Mouse (Mus musculus) CH12.LX (cell line): ENCODE data around the gene Chst11. TPM values are rescaled to one million over a fixed set of nuclear protein-coding genes. Genes with fewer than 3 reads are reported as not detected.

Experiments used
- DNase-seq: peaks from one replicate; pipeline ENCODE4 v3.0.0-alpha.2; 2013; ENCODE audit errors: extremely low read depth
- H3K27ac ChIP-seq: 2 replicates; pipeline ENCODE4 v1.5.1; 2012; ENCODE audit warnings: low read depth, mild to moderate bottlenecking, control low read depth, moderate library complexity; ENCODE audit not compliant: insufficient read depth
- H3K27me3 ChIP-seq: replicated peaks from 2 replicates; pipeline ENCODE3; 2012; ENCODE audit warnings: inconsistent platforms
- H3K36me3 ChIP-seq, 2 experiments: replicated peaks in 1 of 2; 2 replicates each; pipeline versions ENCODE3 to v1.6.1; 2012; ENCODE audit warnings: inconsistent platforms in 1 of 2, low read length in 1 of 2, mild to moderate bottlenecking in 1 of 2, mixed read lengths in 1 of 2, moderate library complexity in 1 of 2; ENCODE audit not compliant: control insufficient read depth in 1 of 2, insufficient read depth in 1 of 2
- H3K4me1 ChIP-seq, 2 experiments: 2 replicates each; pipeline ENCODE4 v1.6.1; 2012; ENCODE audit warnings: inconsistent platforms in 1 of 2, moderate library complexity in 1 of 2; ENCODE audit not compliant: insufficient read depth in 2 of 2, control insufficient read depth in 1 of 2
- H3K4me2 ChIP-seq: 2 replicates; pipeline ENCODE4 v1.6.1; 2012; ENCODE audit warnings: low read depth, mild to moderate bottlenecking, control low read depth; ENCODE audit not compliant: poor library complexity, insufficient read depth, severe bottlenecking
- H3K4me3 ChIP-seq, 3 experiments: fragments of 150-350 bp in 1 of 3; sonication (generic) in 1 of 3; replicated peaks in 1 of 3; 2 replicates each; pipeline versions ENCODE3 to v1.5.1; 2011 to 2012; ENCODE audit warnings: low read depth in 2 of 3, low read length in 2 of 3, mild to moderate bottlenecking in 2 of 3, moderate library complexity in 2 of 3, control low read depth in 1 of 3, improper control_type of control experiment in 1 of 3, inconsistent platforms in 1 of 3, mixed read lengths in 1 of 3; ENCODE audit not compliant: poor library complexity in 1 of 3
- H3K79me2 ChIP-seq: replicated peaks from 2 replicates; pipeline ENCODE4 v1.6.1; 2012; ENCODE audit warnings: mild to moderate bottlenecking, moderate library complexity; ENCODE audit not compliant: control insufficient read depth, poor library complexity, insufficient read depth, severe bottlenecking; ENCODE audit errors: extremely low read depth
- H3K9ac ChIP-seq: 2 replicates; pipeline ENCODE4 v1.6.1; 2012; ENCODE audit warnings: low read depth, mild to moderate bottlenecking, control low read depth, moderate library complexity; ENCODE audit not compliant: insufficient read depth
- H3K9me3 ChIP-seq: replicated peaks from 2 replicates; pipeline ENCODE3; 2012; ENCODE audit warnings: low read length, inconsistent platforms, mixed read lengths
- BHLHE40 ChIP-seq: IDR thresholded peaks from 2 replicates; pipeline ENCODE4 v1.6.1; 2011; ENCODE audit warnings: mild to moderate bottlenecking, low read depth, low read length, improper control_type of control experiment
- CHD1 ChIP-seq: IDR thresholded peaks from 2 replicates; pipeline ENCODE4 v1.6.1; 2012; ENCODE audit warnings: low read depth, low read length, improper control_type of control experiment, inconsistent platforms
- CHD2 ChIP-seq: IDR thresholded peaks from 2 replicates; pipeline ENCODE4 v1.6.1; 2011; ENCODE audit warnings: low read length, improper control_type of control experiment
- CTCF ChIP-seq, 2 experiments: IDR thresholded peaks in 1 of 2; conservative IDR thresholded peaks in 1 of 2; 2 replicates each; pipeline ENCODE4 v1.5.1; 2011 to 2012; ENCODE audit warnings: low read depth in 2 of 2, low read length in 2 of 2, improper control_type of control experiment in 1 of 2, inconsistent platforms in 1 of 2, mild to moderate bottlenecking in 1 of 2, moderate library complexity in 1 of 2
- E2F4 ChIP-seq: IDR thresholded peaks from 2 replicates; pipeline ENCODE4 v1.6.1; 2011; ENCODE audit warnings: low read depth, low read length, improper control_type of control experiment; ENCODE audit not compliant: insufficient replicate concordance
- ELF1 ChIP-seq: IDR thresholded peaks from 2 replicates; pipeline ENCODE4 v1.6.1; 2014; ENCODE audit warnings: low read depth, mild to moderate bottlenecking, inconsistent platforms, low read length, improper control_type of control experiment
- EP300 ChIP-seq: IDR thresholded peaks from 2 replicates; pipeline ENCODE4 v1.6.1; 2011; ENCODE audit warnings: low read length, improper control_type of control experiment
- ETS1 ChIP-seq: conservative IDR thresholded peaks from 2 replicates; pipeline ENCODE4 v1.6.1; 2012; ENCODE audit warnings: low read depth, mild to moderate bottlenecking, inconsistent platforms, low read length, improper control_type of control experiment, moderate library complexity
- GABPA ChIP-seq: IDR thresholded peaks from 2 replicates; pipeline ENCODE4 v1.6.1; 2012; ENCODE audit warnings: low read depth, low read length, improper control_type of control experiment, inconsistent platforms; ENCODE audit not compliant: insufficient replicate concordance
- HCFC1 ChIP-seq: IDR thresholded peaks from 2 replicates; pipeline ENCODE4 v1.6.1; 2012; ENCODE audit warnings: low read depth, mild to moderate bottlenecking, inconsistent platforms, low read length, improper control_type of control experiment
- IRF4 ChIP-seq: IDR thresholded peaks from 2 replicates; pipeline ENCODE4 v1.6.1; 2014; ENCODE audit warnings: low read depth, mild to moderate bottlenecking, inconsistent platforms, low read length, improper control_type of control experiment
- JUN ChIP-seq: IDR thresholded peaks from 2 replicates; pipeline ENCODE4 v1.6.1; 2011; ENCODE audit warnings: low read depth, mild to moderate bottlenecking, low read length, improper control_type of control experiment, moderate library complexity; ENCODE audit not compliant: insufficient read depth
- JUND ChIP-seq: conservative IDR thresholded peaks from 2 replicates; pipeline ENCODE4 v1.6.1; 2011; ENCODE audit warnings: low read depth, low read length, improper control_type of control experiment
- KAT2A ChIP-seq: IDR thresholded peaks from 2 replicates; pipeline ENCODE4 v1.6.1; 2012; ENCODE audit warnings: low read length, improper control_type of control experiment, inconsistent platforms; ENCODE audit not compliant: insufficient replicate concordance
- MAZ ChIP-seq: IDR thresholded peaks from 2 replicates; pipeline ENCODE4 v1.6.1; 2012; ENCODE audit warnings: low read depth, mild to moderate bottlenecking, inconsistent platforms, low read length, improper control_type of control experiment, moderate library complexity
- MEF2A ChIP-seq: IDR thresholded peaks from 2 replicates; pipeline ENCODE4 v1.6.1; 2014; ENCODE audit warnings: low read depth, mild to moderate bottlenecking, inconsistent platforms, low read length, improper control_type of control experiment, borderline replicate concordance
- MXI1 ChIP-seq: IDR thresholded peaks from 2 replicates; pipeline ENCODE4 v1.6.1; 2011; ENCODE audit warnings: mild to moderate bottlenecking, low read depth, low read length, improper control_type of control experiment
- NELFE ChIP-seq: IDR thresholded peaks from 2 replicates; pipeline ENCODE4 v1.6.1; 2011; ENCODE audit warnings: low read depth, low read length, improper control_type of control experiment
- NRF1 ChIP-seq: IDR thresholded peaks from 2 replicates; pipeline ENCODE4 v1.6.1; 2014; ENCODE audit warnings: low read depth, mild to moderate bottlenecking, inconsistent platforms, low read length, improper control_type of control experiment, moderate library complexity
- PAX5 ChIP-seq: IDR thresholded peaks from 2 replicates; pipeline ENCODE4 v1.6.1; 2012; ENCODE audit warnings: low read length, inconsistent platforms, mixed read lengths
- POLR2A ChIP-seq: IDR thresholded peaks from 2 replicates; pipeline ENCODE4 v1.6.1; 2011; ENCODE audit warnings: low read depth, mild to moderate bottlenecking, improper control_type of control experiment, low read length
- POLR2AphosphoS2 ChIP-seq: IDR thresholded peaks from 2 replicates; pipeline ENCODE4 v1.6.1; 2011; ENCODE audit warnings: low read depth, low read length, improper control_type of control experiment
- RAD21 ChIP-seq: IDR thresholded peaks from 2 replicates; pipeline ENCODE4 v1.6.1; 2011; ENCODE audit warnings: low read depth, mild to moderate bottlenecking, low read length, improper control_type of control experiment, moderate library complexity
- RCOR1 ChIP-seq: conservative IDR thresholded peaks from 2 replicates; pipeline ENCODE4 v1.6.1; 2012; ENCODE audit warnings: low read depth, mild to moderate bottlenecking, inconsistent platforms, low read length, improper control_type of control experiment
- SIN3A ChIP-seq: IDR thresholded peaks from 2 replicates; pipeline ENCODE4 v1.6.1; 2012; ENCODE audit warnings: low read length, improper control_type of control experiment, inconsistent platforms
- SMC3 ChIP-seq: IDR thresholded peaks from 2 replicates; pipeline ENCODE4 v1.6.1; 2011; ENCODE audit warnings: low read depth, low read length, improper control_type of control experiment
- TBP ChIP-seq: conservative IDR thresholded peaks from 2 replicates; pipeline ENCODE4 v1.6.1; 2011; ENCODE audit warnings: low read depth, low read length, improper control_type of control experiment
- TCF12 ChIP-seq: IDR thresholded peaks from 2 replicates; pipeline ENCODE4 v1.6.1; 2014; ENCODE audit warnings: low read depth, mild to moderate bottlenecking, inconsistent platforms, low read length, improper control_type of control experiment
- UBTF ChIP-seq: IDR thresholded peaks from 2 replicates; pipeline ENCODE4 v1.6.1; 2012; ENCODE audit warnings: low read depth, mild to moderate bottlenecking, inconsistent platforms, low read length, improper control_type of control experiment, moderate library complexity
- USF1 ChIP-seq: IDR thresholded peaks from 2 replicates; pipeline ENCODE4 v1.6.1; 2014; ENCODE audit warnings: low read depth, mild to moderate bottlenecking, inconsistent platforms, low read length, improper control_type of control experiment
- USF2 ChIP-seq: conservative IDR thresholded peaks from 2 replicates; pipeline ENCODE4 v1.6.1; 2011; ENCODE audit warnings: low read depth, low read length, improper control_type of control experiment
- ZC3H11A ChIP-seq: IDR thresholded peaks from 2 replicates; pipeline ENCODE4 v1.6.1; 2012; ENCODE audit warnings: low read depth, mild to moderate bottlenecking, inconsistent platforms, low read length, improper control_type of control experiment
- ZKSCAN1 ChIP-seq: IDR thresholded peaks from 2 replicates; pipeline ENCODE4 v1.6.1; 2012; ENCODE audit warnings: low read depth, inconsistent platforms, low read length, improper control_type of control experiment, borderline replicate concordance
- ZMIZ1 ChIP-seq: IDR thresholded peaks from 2 replicates; pipeline ENCODE4 v1.6.1; 2012; ENCODE audit warnings: low read depth, mild to moderate bottlenecking, inconsistent platforms, low read length, improper control_type of control experiment
- dilution Hi-C: fragments of 300-500 bp; cut with MboI; formaldehyde crosslinking; loops from 2 replicates; pipeline ENCODE4 v1.14.3; 2020; ENCODE audit warnings: low sequenced_read_pairs; ENCODE audit not compliant: extremely low pct_unique_long_range_greater_than_20kb, extremely low pct_ligation_motif_present
- in situ Hi-C: fragments of 300-500 bp; cut with MboI; formaldehyde crosslinking; loops from 3 replicates; pipeline ENCODE4 v1.14.3; 2019; ENCODE audit warnings: low sequenced_read_pairs, low pct_ligation_motif_present, low pct_unique_long_range_greater_than_20kb, mixed read lengths
- polyA plus RNA-seq: library from polyadenylated mRNA; unstranded; fragments of >175 nt; gene quantifications from 2 replicates; pipeline ENCODE4 v1.2.1, GENCODE M21; 2012; ENCODE audit warnings: low read depth; ENCODE audit not compliant: insufficient read length
- total RNA-seq, 2 experiments: library from RNA; depleted of rRNA; stranded (reverse); fragments of 300-350 nt in 1 of 2; fragments of >200 nt in 1 of 2; gene quantifications; 2 replicates each; pipeline ENCODE4 v1.2.3; 2012 to 2014

The Chst11 gene
- total and polyA plus RNA-seq, 3 experiments, result 3.6 to 5.3 (median 4.5) TPM

GRCm38 (mm10) chr10:83022616-83023015 is 37.3 kb downstream of the Chst11 start:
- no peaks in the 10 kb centered on the region for H3K79me2 ChIP-seq
- dilution Hi-C loops, result no loop called here
- peaks cover 9 to 33% of the 10 kb centered on the region in 2 experiments for H3K4me1 ChIP-seq
- no peaks in the 10 kb centered on the region for H3K27me3 ChIP-seq
- H3K4me3 ChIP-seq, result no peak overlapping the region
- no peak for TF ChIP-seq POLR2AphosphoS2
- TF ChIP-seq HCFC1, result no peak
- TF ChIP-seq USF2, result no peak
- no peak for TF ChIP-seq RCOR1
- no peak for TF ChIP-seq KAT2A
- no peak for TF ChIP-seq JUND
- in situ Hi-C loops, result no loop called here
- peaks cover 0 to 3% of the 10 kb centered on the region in 2 experiments for H3K36me3 ChIP-seq
- DNase-seq, result no peak
- no peak overlapping the region for H3K4me2 ChIP-seq
- H3K27ac ChIP-seq, result no peak overlapping the region
- no peak overlapping the region for H3K9ac ChIP-seq
- H3K9me3 ChIP-seq, result no peaks in the 10 kb centered on the region

DNA sequence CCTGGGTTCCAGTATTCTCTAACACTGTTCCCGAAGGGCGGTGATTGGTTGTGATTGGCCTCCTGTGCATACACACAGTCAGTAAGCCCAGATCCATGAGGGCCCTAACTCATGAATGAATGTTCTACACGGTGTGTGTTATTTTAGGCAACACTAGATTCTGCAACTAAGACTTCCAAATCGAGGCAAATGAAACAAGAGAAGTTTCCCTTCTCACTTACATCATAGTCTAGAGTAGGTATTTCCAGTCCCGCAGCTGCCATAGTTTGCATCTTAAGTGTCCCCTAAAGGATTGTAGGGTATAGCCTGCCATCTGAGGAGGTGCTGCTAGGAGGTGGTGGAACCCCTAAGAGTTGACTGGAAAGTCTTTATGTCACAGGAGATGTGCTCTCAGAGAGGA is 40.9 kb downstream of the Chst11 start:
- no peak for DNase-seq
- Histone ChIP-seq H3K27ac (no peak overlapping the region), H3K4me1 (peaks cover 9 to 21% of the 10 kb centered on the region in 2 experiments), H3K36me3 (peaks cover 0 to 3% of the 10 kb centered on the region in 2 experiments), H3K9me3 (no peaks in the 10 kb centered on the region), H3K27me3 (no peaks in the 10 kb centered on the region), H3K4me2 (no peak overlapping the region), H3K4me3 (no peak overlapping the region), H3K9ac (no peak overlapping the region), H3K79me2 (no peaks in the 10 kb centered on the region)
- dilution Hi-C loops, result no loop called here
- in situ Hi-C loops, result no loop called here
- TF ChIP-seq ZKSCAN1 (no peak), RCOR1 (no peak), SMC3 (no peak), ZC3H11A (no peak), POLR2AphosphoS2 (no peak), CHD2 (no peak), UBTF (no peak), ZMIZ1 (no peak), EP300 (peak; percentile 58; the same call in 1 of the 2 replicates), JUND (no peak), SIN3A (no peak), GABPA (no peak), ETS1 (peak; percentile 82), JUN (no peak), IRF4 (peak; percentile 53), ELF1 (no peak), MAZ (no peak), NRF1 (no peak), CTCF (conservative IDR thresholded peaks at IDR 0.05 in 1 of 2, IDR thresholded peaks at IDR 0.05 in 1 of 2; ENCODE audit: low read depth in 2 of 2, low read length in 2 of 2) (no peak), POLR2A (no peak), E2F4 (no peak), MEF2A (peak; percentile 93), TCF12 (0 out of 2 replicates have a peak, but pooled peaks have one; percentile 42), NELFE (no peak), BHLHE40 (peak; percentile 34; the same call in 1 of the 2 replicates), USF1 (no peak), PAX5 (no peak), RAD21 (no peak; the same call in 1 of the 2 replicates), CHD1 (no peak), MXI1 (no peak), TBP (no peak), KAT2A (no peak)
